Mouse (Mus musculus) stomach, postnatal 0 days (tissue): ENCODE results near the gene Zfp385b. TPM values are rescaled to one million over a fixed set of nuclear protein-coding genes. Genes with fewer than 3 reads are reported as not detected.

Experiments used
- ATAC-seq: fragments of 200-750 bp; cut with Nextera tagmentation; 2 replicates; pipeline ENCODE4 v1.8.0; 2017; ENCODE audit not compliant: low FRiP score, low TSS enrichment
- DNase-seq: peaks from one replicate; pipeline ENCODE4 v3.0.0-alpha.2; 2016; ENCODE audit warnings: low spot score
- H3K27ac ChIP-seq: fragments of 300-500 bp; sonication (generic); replicated peaks from 2 replicates; pipeline ENCODE4 v1.5.1; 2014; ENCODE audit warnings: mild to moderate bottlenecking, control low read depth
- H3K27me3 ChIP-seq: fragments of 300-500 bp; sonication (generic); 2 replicates; pipeline ENCODE4 v1.6.1; 2014; ENCODE audit warnings: low read length; ENCODE audit not compliant: control insufficient read depth, insufficient read depth
- H3K36me3 ChIP-seq: fragments of 300-500 bp; sonication (generic); 2 replicates; pipeline ENCODE4 v1.6.1; 2014; ENCODE audit warnings: low read length, mixed read lengths; ENCODE audit not compliant: control insufficient read depth, insufficient read depth
- H3K4me1 ChIP-seq: fragments of 300-500 bp; sonication (generic); replicated peaks from 2 replicates; pipeline ENCODE4 v1.6.1; 2014; ENCODE audit warnings: antibody characterized with exemption; ENCODE audit not compliant: control insufficient read depth, insufficient read depth
- H3K4me2 ChIP-seq: fragments of 300-500 bp; sonication (generic); replicated peaks from 2 replicates; pipeline ENCODE4 v1.6.1; 2014; ENCODE audit warnings: low read depth, mild to moderate bottlenecking, control low read depth, moderate library complexity
- H3K4me3 ChIP-seq: fragments of 300-500 bp; sonication (generic); 2 replicates; pipeline ENCODE4 v1.5.1; 2014; ENCODE audit warnings: low read depth, low read length, control low read depth
- H3K9ac ChIP-seq: fragments of 300-500 bp; sonication (generic); 2 replicates; pipeline ENCODE4 v1.6.1; 2014; ENCODE audit warnings: mild to moderate bottlenecking, low read length, control low read depth, mixed read lengths
- H3K9me3 ChIP-seq: fragments of 300-500 bp; sonication (generic); 2 replicates; pipeline ENCODE4 v1.6.1; 2016; ENCODE audit warnings: low read length; ENCODE audit not compliant: control insufficient read depth
- CTCF ChIP-seq: IDR thresholded peaks from 2 replicates; pipeline ENCODE4 v1.5.1; 2016; ENCODE audit warnings: antibody characterized with exemption, low read depth, mild to moderate bottlenecking, moderate library complexity
- EP300 ChIP-seq: optimal IDR thresholded peaks from 2 replicates; pipeline ENCODE3; 2016; ENCODE audit warnings: antibody characterized with exemption
- WGBS: fragments of 180-500 bp; shearing (Covaris S2); extraction: QIAGEN DNeasy Blood & Tissue Kit; methylation state at CpG from one replicate; pipeline ENCODE4 v1.1.7; 2014; 5-methylcytosine and 5-hydroxymethylcytosine counted together
- polyA plus RNA-seq: library from polyadenylated mRNA; unstranded; fragments of >200 nt; fragmentation: Nextera tagmentation; extraction: Ambion mirVana; gene quantifications from 2 replicates; pipeline ENCODE4 v1.2.1, GENCODE M21; 2015

Gene Zfp385b
- polyA plus RNA-seq, 1 experiment from 2014 or later = 10.2 TPM

DNA sequence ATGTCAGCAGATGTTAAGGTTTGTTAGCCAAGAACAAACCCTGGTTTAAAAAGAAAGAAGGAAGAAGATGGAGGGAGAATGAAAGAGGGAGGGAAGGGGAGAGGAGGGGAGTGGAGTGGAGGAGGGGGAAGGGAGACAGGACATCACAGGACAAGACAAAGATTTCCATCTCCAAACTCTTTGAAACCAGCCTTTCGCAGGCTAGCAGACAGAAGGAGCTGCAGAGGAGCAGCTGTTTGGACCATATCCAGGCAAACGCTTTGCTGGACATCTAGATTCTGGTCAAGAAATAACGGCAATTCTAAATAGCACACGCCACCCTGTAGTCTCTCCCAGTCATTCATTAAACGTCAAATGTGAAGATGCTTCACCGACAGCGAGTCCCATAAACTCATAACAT lies 38.0 kb downstream of the Zfp385b start:
- TF ChIP-seq CTCF = no peak; the same call in 1 of the 2 replicates
- TF ChIP-seq EP300 = no peak
- no peaks in the 10 kb centered on the region for H3K27me3 ChIP-seq
- no peak overlapping the region; the same call in 1 of the 2 replicates for H3K4me2 ChIP-seq
- no peak overlapping the region for H3K4me3 ChIP-seq
- 56% methylated on average over 7 of the region's 7 CpGs for WGBS
- H3K36me3 ChIP-seq = no peaks in the 10 kb centered on the region
- DNase-seq (no peak), ATAC-seq (no peak)
- H3K27ac ChIP-seq = no peak overlapping the region
- H3K9me3 ChIP-seq = no peaks in the 10 kb centered on the region
- H3K4me1 ChIP-seq = no peaks in the 10 kb centered on the region
- no peak overlapping the region for H3K9ac ChIP-seq

DNA sequence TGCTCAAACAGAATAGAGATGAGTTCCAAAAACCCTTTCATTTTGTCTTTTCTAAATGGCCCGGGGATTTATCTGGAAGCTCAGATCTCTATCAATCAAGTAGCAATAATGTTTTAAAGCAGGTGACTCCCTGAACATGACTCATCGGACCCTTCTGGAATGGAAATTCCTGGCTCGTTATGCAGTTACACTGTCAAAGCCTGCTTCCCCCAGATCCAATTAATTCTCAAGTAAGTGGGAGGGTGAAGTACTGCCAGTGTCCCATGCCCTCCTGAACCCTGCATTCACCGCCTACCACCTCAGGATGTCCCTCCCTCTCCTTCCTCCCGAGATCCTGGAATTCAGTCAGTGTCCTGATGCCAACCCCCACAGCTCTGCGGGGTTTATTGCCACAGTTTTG lies 41.7 kb downstream of the Zfp385b start:
- Histone ChIP-seq H3K36me3 (no peaks in the 10 kb centered on the region), H3K4me1 (no peaks in the 10 kb centered on the region), H3K9me3 (no peaks in the 10 kb centered on the region), H3K4me3 (no peak overlapping the region), H3K9ac (no peak overlapping the region), H3K27me3 (no peaks in the 10 kb centered on the region), H3K27ac (no peak overlapping the region), H3K4me2 (no peak overlapping the region)
- WGBS = 26% methylated on average over 6 of the region's 6 CpGs
- TF ChIP-seq CTCF = no peak
- no peak for TF ChIP-seq EP300
- DNase-seq (no peak), ATAC-seq (no peak)

DNA sequence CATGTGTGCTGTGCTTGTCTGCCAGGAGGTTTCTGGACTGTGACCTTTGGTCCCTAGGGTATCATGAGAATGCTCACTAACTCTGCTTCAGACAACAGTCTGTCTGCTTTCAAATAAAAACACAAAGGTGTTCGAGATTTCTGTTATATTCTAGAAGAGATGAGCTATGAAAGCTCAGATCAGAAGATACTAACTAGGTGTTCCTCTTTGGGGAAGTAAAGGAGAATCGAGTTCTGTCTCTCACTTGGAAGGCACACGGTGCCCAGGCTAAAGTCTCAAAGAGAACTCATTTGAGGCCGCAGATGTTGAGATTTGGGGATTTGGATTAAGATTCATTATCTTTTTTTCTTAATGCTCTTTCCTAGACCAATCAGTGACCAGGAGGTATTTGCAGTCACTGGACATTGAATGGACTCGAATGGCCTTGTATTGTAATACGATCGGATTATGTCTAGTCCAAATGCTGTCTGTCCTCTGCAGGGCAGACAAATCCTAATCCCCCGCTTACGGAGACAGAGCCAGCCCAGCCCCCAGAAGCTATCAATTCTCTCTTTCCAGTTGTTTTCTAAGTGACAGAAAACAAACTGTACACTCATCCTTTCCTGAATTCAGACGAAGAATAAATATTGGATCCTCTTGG lies 42.3 kb downstream of the Zfp385b start:
- Histone ChIP-seq H3K9me3 (no peaks in the 10 kb centered on the region), H3K27ac (no peak overlapping the region), H3K9ac (no peak overlapping the region), H3K27me3 (no peaks in the 10 kb centered on the region), H3K36me3 (no peaks in the 10 kb centered on the region), H3K4me3 (no peak overlapping the region), H3K4me2 (no peak overlapping the region), H3K4me1 (no peaks in the 10 kb centered on the region)
- DNase-seq = no peak
- WGBS = 51% methylated on average over 10 of the region's 10 CpGs
- no peak for TF ChIP-seq EP300
- TF ChIP-seq CTCF = no peak
- ATAC-seq = no peak

DNA sequence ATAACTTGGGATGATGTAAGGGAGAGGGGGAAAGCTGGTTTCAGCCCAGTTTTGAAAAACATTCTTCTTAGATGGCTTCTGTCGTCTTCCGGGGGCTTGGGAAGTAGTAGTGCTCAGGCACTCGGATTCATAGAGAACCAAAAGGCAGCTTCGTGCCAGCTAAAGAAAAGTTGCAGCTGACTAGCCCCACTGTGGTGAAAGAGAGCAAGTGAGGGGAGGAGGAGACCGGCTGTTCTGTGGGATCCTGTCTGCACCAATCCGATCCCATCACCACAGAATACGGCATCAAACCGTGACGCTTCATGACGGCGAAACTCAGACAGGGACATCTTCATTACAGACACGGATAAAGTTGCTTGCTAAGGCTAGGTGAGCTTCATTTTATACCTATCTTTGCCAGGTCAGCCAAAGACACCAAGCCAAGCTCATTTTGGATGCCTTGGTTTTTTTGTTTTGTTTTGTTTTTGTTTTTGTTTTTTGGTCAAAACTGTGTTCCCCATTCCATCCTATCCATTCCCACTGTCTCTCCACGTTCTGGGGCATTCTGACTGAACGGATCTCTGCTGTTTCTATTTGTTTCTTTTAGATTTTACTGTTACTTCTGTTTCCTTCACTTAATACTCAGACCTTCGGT lies 44.1 kb downstream of the Zfp385b start:
- no peak overlapping the region for H3K4me3 ChIP-seq
- H3K27me3 ChIP-seq = no peaks in the 10 kb centered on the region
- DNase-seq (no peak), ATAC-seq (no peak)
- no peaks in the 10 kb centered on the region for H3K36me3 ChIP-seq
- no peak overlapping the region for H3K27ac ChIP-seq
- H3K9ac ChIP-seq = no peak overlapping the region
- 80% methylated on average over 15 of the region's 15 CpGs for WGBS
- no peaks in the 10 kb centered on the region for H3K4me1 ChIP-seq
- H3K9me3 ChIP-seq = no peaks in the 10 kb centered on the region
- no peak overlapping the region for H3K4me2 ChIP-seq
- TF ChIP-seq CTCF = no peak
- no peak for TF ChIP-seq EP300

DNA sequence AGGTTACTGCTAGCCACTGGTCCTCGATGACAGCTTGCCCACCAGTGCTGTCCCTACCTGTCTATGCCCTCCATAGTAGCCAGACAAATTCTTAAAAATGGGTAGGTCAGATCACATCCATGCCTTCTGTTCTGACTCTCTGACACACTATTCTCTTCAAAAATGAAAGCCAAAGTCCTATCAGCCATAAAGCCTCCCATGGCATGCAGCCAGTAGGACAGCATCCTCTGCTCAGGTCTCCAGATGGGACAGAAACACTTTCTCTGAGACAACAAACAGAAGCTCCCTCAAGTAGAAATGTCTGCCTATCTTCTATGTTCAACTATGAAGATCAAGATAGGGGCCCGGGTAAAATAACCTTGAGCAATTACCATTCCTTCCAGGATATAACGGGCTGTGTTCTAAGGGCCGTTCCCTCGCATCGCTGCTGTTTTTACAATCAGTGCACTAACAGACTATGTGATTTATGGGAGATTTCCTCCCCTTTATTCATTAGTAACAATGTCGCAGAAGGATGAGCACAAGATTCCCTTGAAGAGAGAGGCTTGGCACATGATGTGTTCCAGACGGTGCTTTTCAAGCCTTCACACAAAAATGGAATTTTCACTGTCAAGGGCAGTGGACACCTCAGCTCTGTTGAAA lies 49.3 kb downstream of the Zfp385b start:
- WGBS = 63% methylated on average over 8 of the region's 8 CpGs
- DNase-seq = no peak

More for the DNA sequence above, 49.3 kb downstream of the Zfp385b start:
- Histone ChIP-seq H3K4me2 (no peak overlapping the region), H3K9ac (no peak overlapping the region), H3K9me3 (no peaks in the 10 kb centered on the region), H3K4me3 (no peak overlapping the region), H3K36me3 (no peaks in the 10 kb centered on the region), H3K4me1 (no peaks in the 10 kb centered on the region), H3K27me3 (no peaks in the 10 kb centered on the region), H3K27ac (no peak overlapping the region)
- no peak for ATAC-seq
- TF ChIP-seq EP300 (no peak), CTCF (no peak)
